Mouse (Mus musculus) Patski (cell line): ENCODE measurements at regions not wholly inside any gene's neighbourhood (a gene's known extent, or its start where the extent isn't known, plus 50 kb on each side); places are given as distances from the start of the nearest gene placed in this dataset.

Experiments used
- ATAC-seq: fragments of 100-300 bp; one replicate; pipeline ENCODE4 v1.8.0; 2021
- CTCF ChIA-PET: fragments of 350-600 bp; sonication (Branson Sonifier 250); formaldehyde crosslinking; loops from one replicate; lab custom pipeline; 2022; ENCODE audit warnings: inconsistent platforms; lab: Charles Lee
- POLR2A ChIA-PET: fragments of 350-600 bp; sonication (Branson Sonifier 250); formaldehyde crosslinking; loops from one replicate; lab custom pipeline; 2022; ENCODE audit warnings: antibody characterized with exemption, inconsistent platforms; lab: Charles Lee
- DNase-seq: peaks from one replicate; pipeline ENCODE4 v3.0.0-alpha.2; 2011; ENCODE audit warnings: low read depth, low spot score
- H3K27me3 ChIP-seq: fragments of 371-371 bp; one replicate; pipeline ENCODE4 v1.5.1; 2021
- CTCF ChIP-seq: fragments of 100-300 bp; IDR thresholded peaks from one replicate; pipeline ENCODE4 v1.5.1; 2021
- in situ Hi-C: fragments of 300-500 bp; cut with MboI; formaldehyde crosslinking; loops from 3 replicates; pipeline ENCODE4 v1.11.1; 2018; ENCODE audit warnings: low pct_unique_long_range_greater_than_20kb, mixed read lengths

- in situ Hi-C loops, result no loop called here
- ATAC-seq, result no peak
- no peak for TF ChIP-seq CTCF
- no peak for DNase-seq
- peaks cover 12% of the 10 kb centered on the region for H3K27me3 ChIP-seq
- POLR2A ChIA-PET, result no interaction called here
- CTCF ChIA-PET, result no interaction called here
These were observed 92.2 kb upstream of the Rbm19 start for GRCm38 (mm10) chr5:120024071-120024470.

GRCm38 (mm10) chr5:120025212-120025611, 91.1 kb upstream of the Rbm19 start:
- ChIA-PET CTCF (no interaction called here), POLR2A (no interaction called here)
- peaks cover 22% of the 10 kb centered on the region for H3K27me3 ChIP-seq
- ATAC-seq (no peak), DNase-seq (no peak)
- TF ChIP-seq CTCF, result no peak
- in situ Hi-C loops, result no loop called here

- no peak for TF ChIP-seq CTCF
- in situ Hi-C loops, result no loop called here
- H3K27me3 ChIP-seq, result peaks cover 31% of the 10 kb centered on the region
- DNase-seq (no peak), ATAC-seq (no peak)
- POLR2A ChIA-PET, result no interaction called here
- CTCF ChIA-PET, result no interaction called here
These were observed 85.4 kb upstream of the Rbm19 start for GRCm38 (mm10) chr5:120030904-120031303.

GRCm38 (mm10) chr5:120031614-120032013, 84.7 kb upstream of the Rbm19 start:
- H3K27me3 ChIP-seq, result peaks cover 31% of the 10 kb centered on the region
- ChIA-PET POLR2A (no interaction called here), CTCF (no interaction called here)
- no peak for ATAC-seq
- DNase-seq, result no peak
- in situ Hi-C loops, result no loop called here
- no peak for TF ChIP-seq CTCF

- POLR2A ChIA-PET, result no interaction called here
- no peak for ATAC-seq
- CTCF ChIA-PET, result no interaction called here
- peaks cover 18% of the 10 kb centered on the region for H3K27me3 ChIP-seq
- DNase-seq, result no peak
- in situ Hi-C loops, result no loop called here
- TF ChIP-seq CTCF, result no peak
These were observed 81.7 kb upstream of the Rbm19 start for GRCm38 (mm10) chr5:120034499-120035077.

- POLR2A ChIA-PET, result no interaction called here
- in situ Hi-C loops, result no loop called here
- DNase-seq, result no peak
These were observed 81.0 kb upstream of the Rbm19 start for GRCm38 (mm10) chr5:120035251-120035650.

GRCm38 (mm10) chr5:120037806-120038205, 78.5 kb upstream of the Rbm19 start:
- no peak for DNase-seq
- CTCF ChIA-PET, result no interaction called here
- ATAC-seq, result no peak

More at GRCm38 (mm10) chr5:120035251-120035650, 81.0 kb upstream of the Rbm19 start:
- ATAC-seq, result no peak
- no peak for TF ChIP-seq CTCF
- CTCF ChIA-PET, result no interaction called here
- peaks cover 12% of the 10 kb centered on the region for H3K27me3 ChIP-seq

GRCm38 (mm10) chr5:120043786-120044185, 72.5 kb upstream of the Rbm19 start:
- ChIA-PET CTCF (no interaction called here), POLR2A (interaction anchor here (0.5 kb wide), 1 partner anchor 33 kb away, joined by 5 read pairs; no protein-coding TSS in a partner anchor)
- no peak for ATAC-seq
- peaks cover 3% of the 10 kb centered on the region for H3K27me3 ChIP-seq
- TF ChIP-seq CTCF, result no peak
- in situ Hi-C loops, result no loop called here
- DNase-seq, result no peak

More at GRCm38 (mm10) chr5:120037806-120038205, 78.5 kb upstream of the Rbm19 start:
- POLR2A ChIA-PET, result no interaction called here
- TF ChIP-seq CTCF, result no peak
- in situ Hi-C loops, result no loop called here
- H3K27me3 ChIP-seq, result peaks cover 9% of the 10 kb centered on the region

GRCm38 (mm10) chr5:120049063-120049781, 67.0 kb upstream of the Rbm19 start:
- peaks cover 12% of the 10 kb centered on the region for H3K27me3 ChIP-seq
- TF ChIP-seq CTCF, result no peak
- POLR2A ChIA-PET, result interaction anchor here (0.6 kb wide), 1 partner anchor 444 kb away, joined by 4 read pairs; no protein-coding TSS in a partner anchor
- ATAC-seq, result no peak
- in situ Hi-C loops, result no loop called here
- DNase-seq, result no peak
- CTCF ChIA-PET, result no interaction called here

GRCm38 (mm10) chr5:120050728-120051436, 65.4 kb upstream of the Rbm19 start:
- in situ Hi-C loops, result no loop called here
- POLR2A ChIA-PET, result no interaction called here
- TF ChIP-seq CTCF, result no peak
- CTCF ChIA-PET, result no interaction called here
- peaks cover 12% of the 10 kb centered on the region for H3K27me3 ChIP-seq
- ATAC-seq, result no peak
- DNase-seq, result no peak

- DNase-seq, result no peak
These were observed 61.6 kb upstream of the Rbm19 start for GRCm38 (mm10) chr5:120054498-120055167.

More at GRCm38 (mm10) chr5:120054498-120055167, 61.6 kb upstream of the Rbm19 start:
- ChIA-PET CTCF (no interaction called here), POLR2A (no interaction called here)
- ATAC-seq, result no peak
- TF ChIP-seq CTCF, result no peak
- in situ Hi-C loops, result no loop called here
- peaks cover 19% of the 10 kb centered on the region for H3K27me3 ChIP-seq
